Mouse (Mus musculus): Measurements from ENCODE around the gene Ttll11. TPM values are rescaled to one million over a fixed set of nuclear protein-coding genes. Genes with fewer than 3 reads are reported as not detected.

The Ttll11 gene
- polyA plus RNA-seq, 1 experiment from 2014 or later, result 0.67 TPM

- 91% methylated on average over 9 of the region's 9 CpGs for WGBS
- Histone ChIP-seq H3K9me3 (no peaks in the 10 kb centered on the region), H3K4me3 (replicated peaks) (no peak overlapping the region), H3K27ac (no peak overlapping the region), H3K9ac (no peak overlapping the region), H3K36me3 (peaks cover 75% of the 10 kb centered on the region), H3K4me1 (replicated peaks) (0 out of 2 replicates have a peak, but pooled peaks cover 8% of the 10 kb centered on the region), H3K4me2 (replicated peaks) (no peak overlapping the region), H3K27me3 (replicated peaks) (no peaks in the 10 kb centered on the region)
- ATAC-seq, result no peak
Measured at GRCm38 (mm10) chr2:35718662-35719061, 261.1 kb downstream of the Ttll11 start.

- Histone ChIP-seq H3K4me1 (replicated peaks) (0 out of 2 replicates have a peak, but pooled peaks cover 8% of the 10 kb centered on the region), H3K4me2 (replicated peaks) (no peak overlapping the region), H3K27me3 (replicated peaks) (no peaks in the 10 kb centered on the region), H3K36me3 (peaks cover 73% of the 10 kb centered on the region), H3K9me3 (no peaks in the 10 kb centered on the region), H3K4me3 (replicated peaks) (no peak overlapping the region), H3K27ac (no peak overlapping the region), H3K9ac (no peak overlapping the region)
- 81% methylated on average over 5 of the region's 5 CpGs for WGBS
- no peak for ATAC-seq
Measured at GRCm38 (mm10) chr2:35718003-35718500, 261.7 kb downstream of the Ttll11 start.

- H3K27ac ChIP-seq, result no peak overlapping the region
- H3K9ac ChIP-seq, result no peak overlapping the region
- ATAC-seq, result no peak
- no peaks in the 10 kb centered on the region for H3K9me3 ChIP-seq
- no peak overlapping the region for H3K4me3 ChIP-seq (replicated peaks)
- WGBS, result 71% methylated on average over 1 of the region's 1 CpGs
- H3K27me3 ChIP-seq (replicated peaks), result no peaks in the 10 kb centered on the region
- H3K36me3 ChIP-seq, result peaks cover 69% of the 10 kb centered on the region
- no peak overlapping the region for H3K4me2 ChIP-seq (replicated peaks)
- H3K4me1 ChIP-seq (replicated peaks), result 0 out of 2 replicates have a peak, but pooled peaks cover 8% of the 10 kb centered on the region
Measured at GRCm38 (mm10) chr2:35716175-35716574, 263.5 kb downstream of the Ttll11 start.

GRCm38 (mm10) chr2:35715485-35715884, 264.2 kb downstream of the Ttll11 start:
- Histone ChIP-seq H3K4me2 (replicated peaks) (no peak overlapping the region), H3K27me3 (replicated peaks) (no peaks in the 10 kb centered on the region), H3K36me3 (peaks cover 67% of the 10 kb centered on the region), H3K4me3 (replicated peaks) (no peak overlapping the region), H3K4me1 (replicated peaks) (0 out of 2 replicates have a peak, but pooled peaks cover 8% of the 10 kb centered on the region), H3K9ac (no peak overlapping the region), H3K9me3 (no peaks in the 10 kb centered on the region), H3K27ac (no peak overlapping the region)
- 78% methylated on average over 3 of the region's 3 CpGs for WGBS
- no peak for ATAC-seq

GRCm38 (mm10) chr2:35714742-35715167, 265.0 kb downstream of the Ttll11 start:
- Histone ChIP-seq H3K9me3 (no peaks in the 10 kb centered on the region), H3K4me1 (replicated peaks) (0 out of 2 replicates have a peak, but pooled peaks cover 8% of the 10 kb centered on the region), H3K4me2 (replicated peaks) (no peak overlapping the region), H3K27me3 (replicated peaks) (no peaks in the 10 kb centered on the region), H3K36me3 (peaks cover 67% of the 10 kb centered on the region), H3K4me3 (replicated peaks) (no peak overlapping the region), H3K9ac (no peak overlapping the region), H3K27ac (peak overlapping the region; percentile 10; the same call in 1 of the 2 replicates)
- 38% methylated on average over 8 of the region's 8 CpGs for WGBS
- ATAC-seq, result peak; percentile 44

GRCm38 (mm10) chr2:35713460-35713859, 266.3 kb downstream of the Ttll11 start:
- Histone ChIP-seq H3K9ac (no peak overlapping the region), H3K36me3 (peaks cover 66% of the 10 kb centered on the region), H3K4me2 (replicated peaks) (no peak overlapping the region), H3K27me3 (replicated peaks) (no peaks in the 10 kb centered on the region), H3K4me3 (replicated peaks) (no peak overlapping the region), H3K4me1 (replicated peaks) (0 out of 2 replicates have a peak, but pooled peaks cover 8% of the 10 kb centered on the region), H3K9me3 (no peaks in the 10 kb centered on the region), H3K27ac (no peak overlapping the region)
- 80% methylated on average over 7 of the region's 7 CpGs for WGBS
- ATAC-seq, result no peak

- no peaks in the 10 kb centered on the region for H3K9me3 ChIP-seq
Measured at GRCm38 (mm10) chr2:35712611-35713010, 267.1 kb downstream of the Ttll11 start.

GRCm38 (mm10) chr2:35703241-35703640, 276.5 kb downstream of the Ttll11 start:
- Histone ChIP-seq H3K4me2 (replicated peaks) (no peak overlapping the region), H3K27ac (no peak overlapping the region), H3K9ac (no peak overlapping the region), H3K4me1 (replicated peaks) (peaks cover 19% of the 10 kb centered on the region), H3K27me3 (replicated peaks) (no peaks in the 10 kb centered on the region), H3K4me3 (replicated peaks) (no peak overlapping the region), H3K9me3 (no peaks in the 10 kb centered on the region), H3K36me3 (no peaks in the 10 kb centered on the region; the same call in 1 of the 2 replicates)
- WGBS, result 80% methylated on average over 3 of the region's 3 CpGs
- ATAC-seq, result no peak

More at GRCm38 (mm10) chr2:35712611-35713010, 267.1 kb downstream of the Ttll11 start:
- 91% methylated on average over 5 of the region's 5 CpGs for WGBS
- Histone ChIP-seq H3K4me3 (replicated peaks) (no peak overlapping the region), H3K4me2 (replicated peaks) (no peak overlapping the region), H3K27me3 (replicated peaks) (no peaks in the 10 kb centered on the region), H3K27ac (no peak overlapping the region), H3K4me1 (replicated peaks) (0 out of 2 replicates have a peak, but pooled peaks cover 8% of the 10 kb centered on the region), H3K36me3 (peaks cover 60% of the 10 kb centered on the region), H3K9ac (no peak overlapping the region)
- no peak for ATAC-seq

GRCm38 (mm10) chr2:35702608-35703007, 277.1 kb downstream of the Ttll11 start:
- Histone ChIP-seq H3K4me3 (replicated peaks) (no peak overlapping the region), H3K4me1 (replicated peaks) (peaks cover 22% of the 10 kb centered on the region), H3K4me2 (replicated peaks) (no peak overlapping the region), H3K9ac (no peak overlapping the region), H3K27ac (0 out of 2 replicates have a peak overlapping the region, but pooled peaks have one; percentile 9), H3K36me3 (no peaks in the 10 kb centered on the region), H3K9me3 (no peaks in the 10 kb centered on the region), H3K27me3 (replicated peaks) (no peaks in the 10 kb centered on the region)
- 0 out of 2 replicates have a peak, but pooled peaks have one; percentile 14 for ATAC-seq
- 80% methylated on average over 6 of the region's 6 CpGs for WGBS

- H3K36me3 ChIP-seq, result no peaks in the 10 kb centered on the region
- H3K27ac ChIP-seq, result no peak overlapping the region
- ATAC-seq, result no peak
- H3K4me2 ChIP-seq (replicated peaks), result no peak overlapping the region
- H3K4me3 ChIP-seq (replicated peaks), result no peak overlapping the region
- 84% methylated on average over 7 of the region's 7 CpGs for WGBS
- H3K4me1 ChIP-seq (replicated peaks), result peaks cover 28% of the 10 kb centered on the region
- H3K9ac ChIP-seq, result no peak overlapping the region
- no peaks in the 10 kb centered on the region for H3K9me3 ChIP-seq
- no peaks in the 10 kb centered on the region for H3K27me3 ChIP-seq (replicated peaks)
Measured at GRCm38 (mm10) chr2:35702001-35702400, 277.7 kb downstream of the Ttll11 start.

Other genes with a start within 250 kb of the Ttll11 start
- 288 and 322 TPM in 2 replicates for gene Ndufa8, start 69.5 kb upstream of the Ttll11 start, polyA plus RNA-seq (2015; fragmentation: Nextera tagmentation; extraction: Ambion mirVana)
- 0.21 TPM in 1 of 2 replicates, not detected in the other for gene Morn5, start 69.5 kb upstream of the Ttll11 start, polyA plus RNA-seq (2015; fragmentation: Nextera tagmentation; extraction: Ambion mirVana)
- gene Lhx6, start 125.5 kb upstream of the Ttll11 start, polyA plus RNA-seq (2015; fragmentation: Nextera tagmentation; extraction: Ambion mirVana), result 1.6 and 2.0 TPM in 2 replicates
- gene Mrrf, start 156.5 kb upstream of the Ttll11 start, polyA plus RNA-seq (2015; fragmentation: Nextera tagmentation; extraction: Ambion mirVana), result 35.1 and 35.9 TPM in 2 replicates
- 49.0 and 54.4 TPM in 2 replicates for gene Rbm18, start 156.9 kb upstream of the Ttll11 start, polyA plus RNA-seq (2015; fragmentation: Nextera tagmentation; extraction: Ambion mirVana)

Measured in intestine, embryonic 15.5 days (tissue).